Mouse (Mus musculus) midbrain, embryonic 14.5 days (tissue): ENCODE data around the gene Gm732. TPM values are rescaled to one million over a fixed set of nuclear protein-coding genes. Genes with fewer than 3 reads are reported as not detected.

Experiments used
- ATAC-seq: fragments of 200-750 bp; cut with Nextera tagmentation; 2 replicates; pipeline ENCODE4 v1.8.0; 2017; ENCODE audit warnings: moderate number of reproducible peaks, moderate library complexity; ENCODE audit not compliant: low FRiP score, low TSS enrichment
- DNase-seq: peaks from one replicate; pipeline ENCODE4 v3.0.0-alpha.2; 2015
- H3K27ac ChIP-seq: fragments of 300-500 bp; sonication (generic); replicated peaks from 2 replicates; pipeline ENCODE4 v1.5.1; 2014; ENCODE audit warnings: mild to moderate bottlenecking, low read depth, low read length, moderate library complexity
- H3K27me3 ChIP-seq: fragments of 300-500 bp; sonication (generic); 2 replicates; pipeline ENCODE4 v1.6.1; 2014; ENCODE audit warnings: low read length, control low read depth, mixed read lengths; ENCODE audit not compliant: control insufficient read depth, insufficient read depth
- H3K36me3 ChIP-seq: fragments of 300-500 bp; sonication (generic); 2 replicates; pipeline ENCODE4 v1.6.1; 2014; ENCODE audit warnings: low read length, control low read depth; ENCODE audit not compliant: control insufficient read depth, insufficient read depth
- H3K4me1 ChIP-seq: fragments of 300-500 bp; sonication (generic); 2 replicates; pipeline ENCODE4 v1.6.1; 2014; ENCODE audit warnings: mild to moderate bottlenecking, antibody characterized with exemption, low read length, control low read depth; ENCODE audit not compliant: control insufficient read depth, insufficient read depth
- H3K4me2 ChIP-seq: fragments of 300-500 bp; sonication (generic); 2 replicates; pipeline ENCODE4 v1.6.1; 2014; ENCODE audit warnings: mild to moderate bottlenecking, low read length, moderate library complexity
- H3K4me3 ChIP-seq: fragments of 300-500 bp; sonication (generic); replicated peaks from 2 replicates; pipeline ENCODE4 v1.5.1; 2014; ENCODE audit warnings: low read depth, low read length
- H3K9ac ChIP-seq: fragments of 300-500 bp; sonication (generic); replicated peaks from 2 replicates; pipeline ENCODE4 v1.6.1; 2014; ENCODE audit warnings: mild to moderate bottlenecking, low read length, moderate library complexity
- H3K9me3 ChIP-seq: fragments of 300-500 bp; sonication (generic); 2 replicates; pipeline ENCODE4 v1.6.1; 2016; ENCODE audit warnings: low read length, control low read depth, mixed read lengths; ENCODE audit not compliant: control insufficient read depth
- WGBS: fragments of 180-500 bp; shearing (Covaris S2); extraction: QIAGEN DNeasy Blood & Tissue Kit; methylation state at CpG from one replicate; pipeline ENCODE4 v1.1.7; 2014; 5-methylcytosine and 5-hydroxymethylcytosine counted together
- polyA plus RNA-seq: library from polyadenylated mRNA; unstranded; fragments of >200 nt; fragmentation: Nextera tagmentation; extraction: Ambion mirVana; gene quantifications from 2 replicates; pipeline ENCODE4 v1.2.1, GENCODE M21; 2014

Gene Gm732
- not detected in 2 replicates for polyA plus RNA-seq

- H3K4me2 ChIP-seq, result no peak within 1 kb of the TSS
- no peaks in the 10 kb centered on the region for H3K27me3 ChIP-seq
- H3K9me3 ChIP-seq, result no peaks in the 10 kb centered on the region
- no peak within 1 kb of the TSS for H3K27ac ChIP-seq
- no peaks in the 10 kb centered on the region for H3K36me3 ChIP-seq
- no peaks in the 10 kb centered on the region for H3K4me1 ChIP-seq
- no peak within 1 kb of the TSS for H3K9ac ChIP-seq
- ATAC-seq (no peak), DNase-seq (no peak)
- no peak within 1 kb of the TSS for H3K4me3 ChIP-seq
- WGBS, result 84% methylated on average over 1 of the region's 1 CpGs
Observed at GRCm38 (mm10) chrX:107948365-107948764, at the start of gene Gm732. TSS of gene Gm732 (minus strand) at chrX:107948465.

Other genes starting within 250 kb of the Gm732 start
- gene Tent5d, start 155.9 kb downstream of the Gm732 start, polyA plus RNA-seq, result 0.18 TPM in 1 of 2 replicates, not detected in the other
- gene 2610002M06Rik, start 132.1 kb downstream of the Gm732 start, polyA plus RNA-seq, result 17.9 and 21.4 TPM in 2 replicates